Mouse (Mus musculus) left cerebral cortex, postnatal 14 days (tissue): ENCODE data around the gene Cct6b. TPM values are rescaled to one million over a fixed set of nuclear protein-coding genes. Genes with fewer than 3 reads are reported as not detected.

Source experiments
- DNase-seq, 2 experiments: peaks; one replicate each; pipeline ENCODE4 v3.0.0; 2021 to 2022; ENCODE audit warnings: low spot score in 2 of 2, mixed read lengths in 1 of 2
- intact Hi-C: fragments of 180-260 bp; cut with DNase I; formaldehyde crosslinking; loops from one replicate; pipeline ENCODE4 v1.15.1; 2025
- long read RNA-seq, 2 experiments: library from polyadenylated mRNA; stranded (forward); transcript quantifications; one replicate each; pipeline ENCODE4 v2.0.0; 2021
- total RNA-seq, 2 experiments: library from RNA; stranded (reverse); gene quantifications; 2 replicates each; pipeline ENCODE4 v1.2.3; 2021

The Cct6b gene
- under 1 TPM in 1 of 2 experiments, not detected in 1; 0.17 TPM for total RNA-seq
- long read RNA-seq, experiment 1 = 0 reads
- long read RNA-seq, experiment 2 = 0 reads

- intact Hi-C loops = loop anchor here (5.0 kb wide), 1 partner anchor 152 kb away; no protein-coding TSS in a partner anchor
- DNase-seq = peak; percentile 94 to 95
Measured at GRCm38 (mm10) chr11:82763742-82764437, at the start of gene Cct6b, which contains the start of gene Zfp830. Gene Cct6b (minus strand): TSS chr11:82764321. Gene Zfp830 (plus strand): TSS chr11:82764345.

- DNase-seq = no peak
- intact Hi-C loops = no loop called here
Measured at GRCm38 (mm10) chr11:82808485-82808884, 44.4 kb upstream of the Cct6b start.

DNA sequence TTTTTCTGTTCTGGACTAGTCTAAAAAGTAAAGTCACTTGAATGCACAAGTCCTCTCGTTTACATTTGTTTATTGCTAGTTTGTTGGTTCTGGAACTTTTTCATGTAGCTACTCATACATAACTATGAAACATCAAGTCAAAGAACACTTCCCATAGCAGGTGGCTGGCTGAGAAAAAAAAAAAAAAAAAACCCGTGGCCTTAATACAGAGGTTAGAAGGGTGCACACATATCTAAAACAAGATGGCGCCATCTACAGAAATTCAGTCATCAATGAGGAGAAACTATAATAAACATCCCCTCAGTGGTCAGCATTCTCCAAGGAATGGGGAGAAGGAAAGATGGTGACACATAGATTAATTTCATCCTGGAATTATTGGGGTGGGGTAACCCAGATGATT lies 43.2 kb upstream of the Cct6b start:
- DNase-seq = no peak
- intact Hi-C loops = no loop called here

DNA sequence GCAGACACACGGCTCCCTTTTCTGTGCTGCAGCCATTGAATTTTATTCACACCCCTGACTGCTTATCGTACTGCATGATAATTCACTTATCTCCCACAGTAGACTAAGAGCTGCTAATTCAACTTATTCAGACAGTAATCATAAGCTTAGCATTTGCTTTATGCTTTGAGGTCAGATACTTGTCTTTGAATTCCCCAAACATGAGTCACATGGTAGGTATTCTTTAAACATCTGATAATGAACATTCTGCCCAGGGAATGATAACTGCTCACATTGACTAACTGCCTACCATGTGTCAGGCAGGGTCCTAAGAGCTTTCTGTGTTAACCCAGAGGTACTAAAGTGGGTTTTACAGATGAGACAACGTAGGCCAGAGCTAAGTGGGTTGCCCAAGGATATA lies 42.5 kb upstream of the Cct6b start:
- no peak for DNase-seq
- intact Hi-C loops = no loop called here

GRCm38 (mm10) chr11:82783453-82783852 lies 19.3 kb upstream of the Cct6b start:
- intact Hi-C loops = no loop called here
- no peak for DNase-seq

- no peak for DNase-seq
- intact Hi-C loops = no loop called here
Measured at GRCm38 (mm10) chr11:82782197-82782596, 18.1 kb upstream of the Cct6b start.

DNA sequence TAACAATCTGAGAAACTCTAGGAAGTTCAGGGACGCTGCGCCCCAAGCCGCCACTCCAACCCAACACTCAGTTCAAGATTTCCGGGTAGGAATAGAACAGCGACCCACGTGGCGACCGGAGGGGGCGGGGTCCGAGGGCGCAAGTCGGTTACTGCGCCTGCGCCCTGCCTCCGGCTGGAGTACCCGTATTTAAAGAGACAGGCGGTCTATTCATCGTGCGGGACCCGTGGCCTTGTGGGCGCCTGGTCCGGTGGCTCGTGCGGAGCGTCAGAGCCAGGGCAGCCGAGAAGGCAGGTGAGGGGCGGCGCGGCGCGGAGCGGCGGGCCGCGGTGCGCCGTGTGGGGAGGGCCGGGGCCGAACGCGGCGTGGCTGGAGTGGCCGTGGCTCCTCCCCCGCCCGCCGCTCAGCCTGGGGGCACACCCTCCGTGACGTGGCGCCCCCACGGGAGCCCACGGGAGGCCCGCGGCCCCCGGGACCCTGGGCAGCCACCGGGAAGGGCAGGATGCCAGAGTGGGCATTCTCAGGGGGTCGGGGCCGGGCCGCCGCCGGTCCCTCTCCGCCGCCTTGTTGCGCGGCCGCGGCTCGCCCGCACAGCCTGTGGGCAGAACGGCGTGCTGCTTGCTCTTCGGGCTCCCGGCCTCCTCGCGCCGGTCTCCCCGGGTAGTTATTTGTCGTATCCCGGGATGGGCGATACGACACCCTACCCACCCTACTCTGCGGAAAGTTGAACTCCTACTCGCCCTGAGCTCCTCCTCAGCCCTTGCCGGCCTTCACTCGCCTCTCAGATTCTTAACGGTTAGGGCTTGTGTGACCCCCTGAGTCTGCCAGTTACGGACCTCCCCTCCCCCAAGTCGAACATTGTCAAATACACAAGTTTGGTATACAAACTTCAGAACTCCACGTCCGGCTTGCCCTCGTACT lies 17.1 kb upstream of the Cct6b start, which contains the start of gene Lig3:
TSS of gene Lig3 (plus strand) at position 126 of the 921 bp plus-strand sequence.
- intact Hi-C loops = no loop called here
- peak; percentile 94 to 95 for DNase-seq

DNA sequence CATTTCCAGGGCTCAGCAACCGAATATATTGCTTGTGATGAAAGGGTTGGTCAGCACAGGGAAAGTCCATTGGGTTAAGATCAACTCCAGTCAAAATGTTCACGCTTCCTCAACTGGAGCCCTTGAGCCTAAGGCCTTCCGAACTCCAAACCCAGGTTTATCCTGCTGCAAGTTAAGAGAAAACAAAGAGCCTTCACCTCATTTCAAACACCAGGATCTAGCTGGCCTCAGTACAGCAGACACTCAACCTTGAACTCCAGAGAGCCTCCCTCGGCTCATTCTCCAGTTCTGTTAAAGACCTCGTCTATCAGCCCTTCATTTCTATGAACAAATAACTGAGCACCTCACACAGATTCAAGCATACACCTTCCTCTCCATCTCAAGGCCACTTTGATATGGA lies 16.0 kb upstream of the Cct6b start:
- intact Hi-C loops = no loop called here
- DNase-seq = no peak

GRCm38 (mm10) chr11:82764438-82764924 lies 360 bp upstream of the Cct6b start:
- DNase-seq = no peak
- intact Hi-C loops = loop anchor here (5.0 kb wide), 1 partner anchor 152 kb away; no protein-coding TSS in a partner anchor

DNA sequence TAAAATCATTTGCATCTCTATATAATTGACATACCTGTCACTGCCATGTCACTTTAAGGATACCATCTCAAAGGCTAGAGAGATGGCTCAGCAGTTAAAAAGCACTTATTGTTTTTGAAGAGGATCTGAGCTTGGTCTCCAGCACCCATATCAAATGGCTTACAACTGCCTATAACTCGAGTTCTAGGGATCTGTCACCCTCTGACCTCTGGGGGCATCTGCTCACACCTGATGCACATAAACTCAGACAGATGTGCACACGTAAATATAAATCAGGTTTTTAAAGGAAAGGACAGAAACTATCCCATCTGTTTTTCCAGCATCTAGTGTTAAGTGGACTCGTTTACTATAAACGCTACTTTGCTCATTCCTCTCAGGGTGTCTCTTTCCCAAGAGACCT lies 860 bp downstream of the Cct6b start:
- DNase-seq = no peak
- intact Hi-C loops = loop anchor here (5.0 kb wide), 1 partner anchor 151 kb away; no protein-coding TSS in a partner anchor

DNA sequence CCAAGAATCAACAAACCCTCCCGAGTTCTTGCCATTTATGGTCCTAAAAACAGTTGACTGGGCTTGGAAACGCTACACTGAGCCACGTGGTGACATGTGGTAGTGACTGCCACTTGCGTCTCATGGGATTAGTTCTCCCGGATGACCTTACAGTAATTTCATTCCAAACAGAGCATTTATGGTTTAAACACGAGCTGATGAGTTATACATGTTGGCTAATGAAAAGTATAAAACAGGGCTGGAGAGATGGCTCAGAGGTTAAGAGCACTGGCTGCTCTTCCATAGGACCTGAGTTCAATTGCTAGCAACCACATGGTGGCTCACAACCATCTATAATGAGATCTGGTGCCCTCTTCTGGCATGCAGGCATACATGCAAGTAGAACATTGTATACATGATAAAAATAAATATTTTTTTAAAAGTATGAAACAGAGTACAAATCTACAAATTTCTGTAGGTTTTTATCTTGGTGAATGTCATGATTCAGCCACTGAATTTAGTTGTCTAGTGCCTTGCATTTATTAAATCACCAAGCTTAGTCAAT lies 1.8 kb downstream of the Cct6b start:
- DNase-seq = no peak
- intact Hi-C loops = loop anchor here (5.0 kb wide), 1 partner anchor 150 kb away; no protein-coding TSS in a partner anchor

GRCm38 (mm10) chr11:82755919-82756318 lies 8.2 kb downstream of the Cct6b start:
- intact Hi-C loops = loop anchor here (5.0 kb wide), 1 partner anchor 131 kb away; no protein-coding TSS in a partner anchor
- no peak for DNase-seq

- intact Hi-C loops = no loop called here
- DNase-seq = no peak
Measured at GRCm38 (mm10) chr11:82752349-82753115, 11.6 kb downstream of the Cct6b start.

- DNase-seq = no peak
- intact Hi-C loops = no loop called here
Measured at GRCm38 (mm10) chr11:82746857-82747366, 17.2 kb downstream of the Cct6b start.

DNA sequence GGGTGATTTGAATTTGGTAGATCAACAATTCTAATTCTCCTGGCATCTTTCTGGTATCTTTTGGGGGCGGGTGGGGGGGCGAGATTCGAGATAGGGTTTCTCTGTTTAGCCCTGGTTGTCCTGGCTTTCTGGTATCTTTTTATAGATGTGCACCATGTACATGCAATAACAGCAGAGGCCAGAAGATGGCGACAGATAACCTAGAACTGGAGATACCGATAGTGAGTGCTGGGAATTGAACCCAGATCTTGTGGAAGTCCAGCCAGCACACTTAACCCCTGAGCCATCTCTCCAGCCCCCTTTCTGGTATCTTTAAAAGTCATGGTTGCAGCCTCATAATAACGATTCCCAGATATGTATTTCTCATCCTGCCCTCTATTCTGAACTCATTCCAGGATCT lies 18.0 kb downstream of the Cct6b start:
- intact Hi-C loops = no loop called here

GRCm38 (mm10) chr11:82739006-82739405 lies 25.1 kb downstream of the Cct6b start:
- DNase-seq = no peak
- intact Hi-C loops = no loop called here

More for the DNA sequence above, 18.0 kb downstream of the Cct6b start:
- peak; percentile 10 to 15 for DNase-seq

- no peak for DNase-seq
- intact Hi-C loops = no loop called here
Measured at GRCm38 (mm10) chr11:82734227-82734626, 29.9 kb downstream of the Cct6b start.

DNA sequence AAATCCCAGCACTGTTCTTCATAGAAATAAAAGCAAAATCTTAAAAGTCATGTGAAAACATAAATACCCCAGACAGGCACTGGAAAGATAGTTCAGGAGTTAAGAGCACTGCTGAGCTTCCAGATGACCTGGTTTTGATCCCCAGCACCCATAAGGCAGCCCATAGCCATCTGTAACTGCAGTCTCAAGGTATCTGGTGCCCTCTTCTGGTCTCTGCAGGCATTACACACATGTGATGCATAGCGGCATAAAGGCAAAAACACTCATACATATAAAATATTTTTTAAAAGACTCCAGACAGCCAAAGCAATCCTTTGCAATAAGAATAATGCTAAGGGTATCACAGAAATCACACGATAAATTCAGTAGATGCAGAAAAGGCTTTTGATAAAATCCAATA lies 37.3 kb downstream of the Cct6b start:
- intact Hi-C loops = no loop called here
- DNase-seq = no peak

DNA sequence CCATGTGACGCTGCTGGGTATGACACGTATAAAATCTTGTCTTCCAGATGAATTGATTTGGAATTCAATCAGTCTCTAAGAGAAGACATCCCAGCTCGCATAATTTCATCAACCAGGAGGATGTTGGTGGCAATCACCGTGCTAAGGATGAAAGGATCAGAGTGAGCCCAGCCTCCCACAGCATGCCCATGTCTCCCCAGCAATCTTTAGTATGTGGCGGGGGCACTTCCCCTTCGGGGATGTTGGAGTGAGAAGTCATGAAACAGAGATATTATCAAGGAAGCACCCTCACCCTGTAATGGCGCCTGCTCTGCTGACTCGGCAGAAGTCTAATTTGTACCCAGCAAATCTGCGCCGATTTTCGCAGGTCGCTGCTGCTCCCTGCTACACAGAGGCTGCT lies 44.8 kb downstream of the Cct6b start:
- intact Hi-C loops = no loop called here
- DNase-seq = no peak
